Mouse (Mus musculus) ES-E14 (cell line): ENCODE data around the gene Prokr1.

ENCODE experiments used
- CHD2 ChIP-seq: IDR thresholded peaks from 2 replicates; pipeline ENCODE4 v1.6.1; 2014; ENCODE audit warnings: mild to moderate bottlenecking, low read depth, low read length, inconsistent platforms
- MAFK ChIP-seq: IDR thresholded peaks from 2 replicates; pipeline ENCODE4 v1.6.1; 2014; ENCODE audit warnings: mild to moderate bottlenecking, low read depth, low read length, inconsistent platforms; ENCODE audit not compliant: insufficient read depth
- ZC3H11A ChIP-seq: IDR thresholded peaks from 2 replicates; pipeline ENCODE4 v1.6.1; 2012; ENCODE audit warnings: low read depth, mild to moderate bottlenecking, inconsistent platforms, low read length, borderline replicate concordance
- ZNF384 ChIP-seq: IDR thresholded peaks from 2 replicates; pipeline ENCODE4 v1.6.1; 2012; ENCODE audit warnings: low read depth, low read length, inconsistent platforms

DNA sequence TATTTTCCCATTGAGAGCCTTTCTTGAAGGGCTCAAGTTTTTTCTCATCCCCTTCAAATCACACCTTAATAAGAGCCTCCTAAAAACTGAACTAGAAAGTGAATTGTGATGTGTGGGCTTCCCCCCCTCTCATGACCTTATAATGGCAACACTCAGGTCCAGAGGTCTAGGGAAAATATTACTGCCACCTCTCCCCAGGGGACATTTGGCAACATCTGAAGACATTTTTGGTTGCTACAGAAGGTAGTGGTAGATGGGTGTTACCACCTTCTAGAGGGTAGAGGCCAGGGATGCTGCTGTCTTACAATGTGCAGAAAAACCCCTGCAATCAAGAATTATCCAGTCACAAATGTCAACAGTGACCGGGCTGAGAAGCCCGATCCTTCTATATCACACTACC is 60.2 kb downstream of the Prokr1 start:
- TF ChIP-seq ZNF384 (no peak), CHD2 (no peak), ZC3H11A (no peak), MAFK (no peak)
